Mouse (Mus musculus) adrenal gland, postnatal 4 days (tissue): ENCODE measurements at regions not wholly inside any gene's neighbourhood (a gene's known extent, or its start where the extent isn't known, plus 50 kb on each side); places are given as distances from the start of the nearest gene placed in this dataset.

Source experiments
- DNase-seq, 2 experiments: peaks; one replicate each; pipeline ENCODE4 v3.0.0; 2021 to 2022; ENCODE audit warnings: low spot score in 2 of 2, mixed read lengths in 2 of 2

DNA sequence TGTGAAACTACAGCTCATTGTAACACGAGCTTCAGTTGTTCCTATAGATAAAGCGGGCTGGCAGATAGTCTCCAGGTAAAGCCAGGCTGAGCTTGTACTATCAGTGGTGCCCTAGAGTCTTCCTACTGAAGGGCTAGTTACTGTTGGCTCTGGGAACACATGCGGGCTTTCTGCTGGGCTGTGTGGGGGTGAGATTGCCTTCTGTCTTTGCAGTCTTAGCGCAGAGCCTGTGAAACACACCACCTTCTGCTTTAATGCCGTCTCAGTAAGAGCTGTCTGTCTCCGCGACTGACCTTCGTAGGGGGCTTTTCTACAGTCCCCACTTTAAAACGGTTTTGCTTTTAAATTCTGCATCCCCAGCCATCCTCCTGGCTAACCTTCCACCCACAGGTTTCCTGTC is 76.7 kb downstream of the Trim29 start:
- DNase-seq, result no peak

DNA sequence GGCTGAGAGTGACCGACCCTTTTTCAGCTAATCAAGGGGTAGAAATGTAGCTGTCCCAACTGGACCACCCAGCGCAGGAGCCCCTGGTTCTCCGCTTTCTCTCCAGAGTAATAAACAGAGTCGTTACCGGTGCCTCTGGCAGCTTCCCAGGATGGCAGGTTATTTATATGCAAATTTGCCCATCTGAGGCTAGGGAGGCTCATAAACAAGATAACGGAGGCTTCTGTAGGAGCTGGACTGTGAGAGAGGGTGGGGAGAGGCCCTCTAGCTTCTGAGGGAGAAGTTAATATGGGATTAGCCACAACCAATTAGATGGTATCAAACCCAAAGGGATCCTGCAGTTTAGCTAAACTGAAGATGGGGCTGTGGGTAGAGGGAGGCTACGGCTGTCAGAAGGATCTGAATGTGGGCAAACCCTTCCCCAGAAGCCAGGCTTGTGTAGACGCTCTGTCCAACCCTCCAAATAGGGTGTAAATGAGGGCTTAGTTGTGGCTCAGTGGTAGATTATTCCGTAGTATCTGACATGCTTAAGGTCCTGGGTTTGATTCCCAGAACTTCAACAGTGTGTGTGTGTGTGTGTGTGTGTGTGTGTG is 78.9 kb downstream of the Trim29 start:
- no peak for DNase-seq

DNA sequence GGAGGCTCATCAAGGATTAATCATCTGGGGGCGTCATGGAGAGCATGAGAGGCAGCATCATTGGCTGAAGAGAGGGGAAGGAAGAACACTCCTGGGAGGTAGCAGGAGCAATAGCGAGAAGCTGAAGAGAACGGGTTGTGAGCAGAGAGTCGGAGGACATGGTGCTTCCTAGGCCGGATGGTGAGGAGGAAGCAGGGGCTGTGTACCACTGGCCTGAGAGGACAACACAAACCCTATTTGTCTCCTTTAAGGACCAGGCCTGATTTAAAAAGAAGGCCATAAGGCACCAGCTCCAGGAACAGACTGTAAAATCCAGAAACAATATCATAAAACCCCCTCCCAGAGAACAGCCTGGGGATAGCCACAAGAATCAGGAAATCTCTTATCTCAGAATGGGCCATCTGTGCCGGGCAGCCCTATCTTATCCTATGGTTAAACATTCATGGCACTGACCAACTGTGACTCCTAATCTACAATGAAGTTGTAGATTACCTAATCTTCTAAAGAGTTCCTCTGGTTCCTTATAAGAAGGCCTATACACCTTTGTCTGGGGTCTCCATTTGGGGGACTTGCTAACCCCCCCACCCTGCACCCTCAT is 81.9 kb downstream of the Trim29 start:
- no peak for DNase-seq

DNA sequence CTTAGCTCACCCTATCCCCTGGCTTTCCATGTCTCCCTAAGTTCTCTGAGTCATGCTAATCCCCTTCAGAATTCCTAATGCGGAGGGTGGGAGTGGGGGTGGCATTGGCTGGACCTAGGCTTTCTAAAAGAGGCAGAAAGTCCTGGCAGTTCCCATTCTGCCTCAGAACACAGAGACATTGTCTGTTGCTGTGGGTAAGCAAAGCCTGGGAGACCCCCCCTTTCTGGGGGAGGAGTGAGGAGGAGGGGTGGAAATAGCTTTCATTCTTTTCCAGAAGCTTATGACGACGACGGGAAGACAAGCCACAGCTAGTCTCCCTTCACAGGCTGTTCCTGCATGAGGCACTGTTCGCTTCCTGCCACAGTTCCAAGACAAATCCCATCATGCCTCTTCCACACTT is 83.6 kb downstream of the Trim29 start:
- no peak for DNase-seq

DNA sequence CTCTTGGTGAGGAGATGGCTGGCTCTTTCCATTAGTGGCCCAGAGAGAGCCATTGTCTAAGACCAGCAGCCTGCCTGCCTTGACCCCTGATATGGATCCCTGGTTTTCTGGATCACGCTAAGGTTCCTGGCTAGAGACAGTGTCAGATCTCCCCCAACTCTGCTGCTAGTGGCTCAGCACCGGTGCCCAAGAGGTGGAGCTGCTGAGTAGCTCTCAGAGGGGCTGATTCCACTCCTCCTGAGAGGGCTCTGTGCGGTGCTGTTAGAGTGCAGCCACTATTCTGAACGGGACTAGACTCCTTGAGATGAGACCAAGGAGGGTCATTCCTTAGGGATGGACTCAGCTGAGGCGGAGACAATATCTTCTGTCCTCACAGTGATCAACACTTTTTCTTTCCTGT is 84.6 kb downstream of the Trim29 start:
- no peak for DNase-seq

DNA sequence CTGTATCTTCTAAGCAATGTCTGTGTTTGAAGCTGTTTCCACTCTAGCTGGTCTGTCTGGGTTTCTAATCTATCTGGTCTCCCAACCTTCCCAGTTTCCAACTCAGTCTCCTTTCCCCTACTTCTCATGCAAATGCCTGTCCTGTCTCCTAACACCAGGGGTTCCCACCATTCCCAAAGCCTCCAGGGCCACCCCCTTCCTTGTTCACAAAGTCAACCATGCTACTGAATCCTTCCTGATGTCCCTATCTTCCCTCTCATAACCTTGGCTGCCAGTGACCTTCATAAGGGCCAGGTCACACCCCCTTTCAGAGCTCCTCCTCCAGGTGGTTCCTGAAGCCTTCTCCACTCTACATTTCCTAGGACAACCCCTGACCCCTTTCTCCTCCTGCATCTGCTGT is 85.9 kb downstream of the Trim29 start:
- no peak for DNase-seq

DNA sequence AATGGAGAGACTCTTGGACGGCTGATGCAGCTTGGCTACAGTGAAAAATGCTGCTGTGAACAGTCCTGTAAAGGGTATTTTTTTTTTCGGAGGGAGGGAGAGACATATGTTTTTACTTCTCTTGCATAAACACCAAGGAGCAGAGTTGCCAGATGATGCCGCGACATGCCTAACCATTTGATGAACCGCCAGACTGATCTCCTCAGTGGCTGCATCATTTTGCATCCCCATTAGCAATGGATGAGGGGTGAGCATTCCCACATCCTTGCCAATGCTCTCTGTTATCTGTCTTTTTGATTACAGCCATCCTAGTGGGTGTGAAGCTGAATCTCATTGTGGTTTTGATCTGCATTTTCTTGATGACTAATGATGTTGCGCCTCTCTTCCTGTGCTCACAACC is 97.8 kb downstream of the Trim29 start:
- DNase-seq, result no peak

DNA sequence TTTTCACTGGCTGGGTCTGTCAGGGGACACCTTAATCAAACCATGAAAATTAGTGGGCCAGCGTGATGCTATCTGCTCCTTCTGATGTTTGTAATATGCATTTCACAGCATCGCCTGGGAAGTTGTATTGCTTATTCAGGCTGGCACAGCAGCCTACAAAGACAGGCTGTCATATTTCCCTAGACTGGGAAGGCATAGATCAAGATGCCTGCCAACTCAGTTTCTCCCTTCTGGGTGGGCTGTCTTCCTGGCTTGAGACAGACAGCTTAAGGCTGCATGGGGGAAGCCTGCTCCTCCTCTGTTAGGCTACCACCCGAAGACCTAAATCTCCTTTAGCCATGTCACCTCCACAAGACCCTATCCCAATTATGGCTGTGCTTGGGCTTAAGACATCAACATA is 101.8 kb downstream of the Trim29 start:
- DNase-seq, result no peak

DNA sequence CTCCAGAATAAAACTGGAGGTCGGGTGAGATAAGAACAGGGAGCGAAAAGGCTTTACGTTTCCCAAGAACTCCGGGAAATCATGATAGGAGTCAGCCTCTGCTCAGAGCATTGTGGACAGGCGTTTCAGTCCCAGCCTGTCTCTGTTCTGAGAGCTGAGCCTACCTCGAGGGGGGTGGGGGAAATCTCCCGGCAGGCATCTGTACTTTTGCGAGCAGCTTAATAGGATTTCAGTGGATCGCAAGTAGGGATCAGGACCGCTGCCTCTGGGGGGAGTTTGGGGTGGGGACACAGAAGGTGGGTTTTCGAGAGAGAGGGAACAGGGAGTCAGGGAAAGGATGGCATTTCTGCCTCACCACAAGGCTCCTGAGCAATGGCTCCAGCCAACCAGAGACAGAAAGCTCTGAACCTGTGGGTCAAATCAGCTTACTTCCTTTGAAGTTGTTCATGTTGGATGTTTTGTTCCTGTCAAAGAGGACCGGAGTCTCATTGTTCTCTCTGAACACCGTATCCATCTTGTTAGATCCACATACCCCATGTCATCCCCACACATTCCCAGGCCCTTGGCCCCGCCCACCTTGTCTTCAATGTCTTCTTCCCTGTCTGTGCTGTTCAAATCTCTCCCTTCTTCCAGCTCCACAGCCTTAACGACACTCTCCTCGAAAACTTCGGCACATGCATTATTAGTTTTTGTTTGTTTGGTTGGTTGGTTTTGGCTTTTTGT is 109.5 kb downstream of the Trim29 start:
- DNase-seq, result no peak

DNA sequence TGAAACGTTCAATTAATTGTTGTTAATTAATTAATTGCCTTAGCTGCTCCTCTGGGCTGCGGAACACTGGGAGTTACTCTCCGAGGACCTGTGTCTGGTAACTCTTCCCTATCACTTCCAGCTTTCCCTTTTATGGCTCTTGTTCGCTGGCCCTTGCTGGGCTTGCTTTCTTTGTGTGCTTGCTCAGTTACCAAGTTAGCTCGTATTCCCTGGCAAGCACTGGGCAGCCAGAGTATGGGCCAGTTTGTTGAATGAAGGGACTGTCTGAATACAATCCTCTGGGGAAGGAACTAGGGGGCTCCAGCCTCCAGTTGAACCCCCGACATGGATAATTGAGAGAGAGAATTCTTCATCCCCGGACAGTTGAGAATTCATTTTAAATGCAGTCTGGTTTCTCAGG is 116.4 kb downstream of the Trim29 start:
- no peak for DNase-seq

DNA sequence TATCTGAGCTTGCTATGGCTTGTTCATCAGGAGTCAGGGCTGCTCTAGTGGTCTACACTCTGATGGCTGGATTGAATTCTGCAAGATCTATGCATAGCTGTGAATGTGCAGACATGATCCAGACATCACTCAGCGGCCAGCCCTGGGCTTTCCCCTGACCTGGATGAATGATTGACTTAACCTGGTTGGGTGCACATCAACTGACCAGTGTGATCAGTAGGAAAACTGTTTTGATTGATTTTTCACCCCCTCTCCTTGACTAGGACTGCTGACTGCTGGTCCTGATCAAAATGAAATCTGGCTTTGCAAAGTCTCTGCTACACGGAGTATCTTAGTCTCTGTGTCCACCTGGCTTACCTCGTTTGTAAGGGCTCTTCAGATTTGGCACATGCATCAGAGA is 123.3 kb downstream of the Trim29 start:
- no peak for DNase-seq

DNA sequence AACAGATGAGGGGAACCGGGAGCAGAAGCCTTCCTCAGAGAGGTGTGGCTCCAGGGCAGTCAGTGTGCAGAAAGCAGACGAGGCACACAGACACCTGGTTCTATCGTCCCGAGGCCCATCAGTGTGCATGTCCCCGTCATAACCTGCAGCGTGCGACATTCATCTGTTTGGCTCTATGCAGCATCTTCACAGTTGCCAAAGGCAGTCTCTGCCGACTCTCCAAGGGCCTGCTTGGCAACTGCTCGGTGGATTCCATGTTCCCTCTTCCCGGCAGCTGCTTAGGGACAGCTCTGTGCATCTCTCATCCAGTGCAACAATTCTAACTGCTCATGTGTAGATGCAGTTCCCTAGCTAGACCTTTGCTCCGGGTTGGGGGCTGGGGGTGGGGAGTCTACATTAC is 127.8 kb downstream of the Trim29 start:
- no peak for DNase-seq

DNA sequence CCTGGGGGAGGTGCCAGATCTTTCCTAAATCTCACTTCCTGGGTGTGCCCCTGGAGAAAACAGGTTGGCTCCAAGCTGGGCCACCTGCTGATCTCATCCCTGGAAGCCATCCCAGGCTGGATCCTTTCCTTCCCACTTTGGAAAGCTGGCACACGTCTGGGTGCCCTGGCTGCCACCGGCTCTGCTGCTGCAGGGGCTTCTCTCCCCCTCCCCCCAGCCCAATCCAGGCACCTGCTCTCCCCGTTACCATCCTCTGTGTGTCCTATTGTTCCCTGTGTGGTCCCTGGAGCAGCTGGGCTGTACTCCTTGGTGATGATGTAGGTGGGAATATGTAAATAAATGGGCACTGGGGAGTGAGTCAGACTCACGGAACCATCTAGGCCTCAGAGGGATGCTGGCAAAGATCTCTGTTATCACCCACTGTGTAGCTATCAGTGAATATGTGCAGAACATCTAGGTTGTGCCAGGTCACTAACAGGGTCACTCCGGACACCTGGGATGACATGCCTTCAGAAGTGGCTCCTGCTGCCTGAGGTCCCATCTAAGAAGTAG is 130.4 kb downstream of the Trim29 start:
- DNase-seq, result no peak

DNA sequence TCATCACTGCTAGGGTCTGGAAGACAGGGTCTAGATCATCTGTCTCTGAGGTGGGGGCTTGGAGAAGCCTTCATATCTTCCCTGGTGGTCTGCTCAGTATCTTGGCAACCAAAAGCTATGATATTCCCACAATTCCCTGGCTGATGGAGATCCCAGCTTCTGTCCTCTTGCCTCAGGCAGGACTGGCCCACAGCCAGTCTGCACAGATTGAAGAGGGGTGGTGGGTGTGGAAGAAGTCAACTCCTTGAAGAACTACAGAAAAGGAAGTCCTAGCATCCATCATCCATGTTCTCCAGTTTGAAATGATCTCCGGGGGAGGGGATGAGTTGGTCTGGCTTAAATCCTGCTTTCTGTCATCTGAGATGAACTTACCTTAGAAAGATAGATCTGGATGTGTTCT is 134.8 kb downstream of the Trim29 start:
- no peak for DNase-seq

DNA sequence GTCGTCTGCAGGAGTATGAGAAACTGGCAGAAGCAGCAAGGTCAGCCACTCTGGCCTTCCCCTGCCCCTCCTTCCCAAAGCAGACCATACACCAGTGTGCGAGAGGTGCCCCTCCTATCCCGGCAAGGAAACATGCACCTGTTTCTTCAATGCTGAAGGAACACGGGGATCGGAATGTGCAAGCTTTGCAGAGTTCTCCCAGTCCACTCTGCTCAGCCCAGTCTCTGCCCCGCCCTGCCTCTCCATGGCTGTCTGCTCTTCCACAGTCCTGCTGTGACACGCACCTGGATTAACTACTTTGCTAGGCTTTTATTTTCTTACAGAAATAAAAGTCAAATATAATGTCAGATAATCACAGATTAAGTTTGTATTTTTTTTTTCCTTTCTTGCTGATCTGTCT is 136.7 kb downstream of the Trim29 start:
- DNase-seq, result no peak

DNA sequence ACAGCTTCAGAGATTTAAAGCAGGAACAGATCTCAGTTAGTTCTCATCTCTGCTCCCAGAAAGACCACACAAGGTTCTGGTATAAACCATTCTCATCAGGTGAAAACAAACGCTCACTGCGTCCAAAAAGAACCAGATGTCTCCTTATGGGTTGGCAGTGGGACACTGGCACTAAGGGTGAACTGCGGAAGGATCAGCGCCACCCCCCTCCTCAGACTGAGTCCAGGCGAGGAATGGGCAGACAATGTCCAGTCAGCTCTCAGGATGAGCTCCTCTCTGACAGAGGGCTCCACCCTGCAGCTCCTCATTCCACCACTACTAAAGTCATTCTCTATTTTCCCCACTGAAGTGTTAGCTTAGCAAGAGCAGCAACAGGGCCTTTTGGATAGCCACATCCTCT is 138.3 kb downstream of the Trim29 start:
- DNase-seq, result no peak

DNA sequence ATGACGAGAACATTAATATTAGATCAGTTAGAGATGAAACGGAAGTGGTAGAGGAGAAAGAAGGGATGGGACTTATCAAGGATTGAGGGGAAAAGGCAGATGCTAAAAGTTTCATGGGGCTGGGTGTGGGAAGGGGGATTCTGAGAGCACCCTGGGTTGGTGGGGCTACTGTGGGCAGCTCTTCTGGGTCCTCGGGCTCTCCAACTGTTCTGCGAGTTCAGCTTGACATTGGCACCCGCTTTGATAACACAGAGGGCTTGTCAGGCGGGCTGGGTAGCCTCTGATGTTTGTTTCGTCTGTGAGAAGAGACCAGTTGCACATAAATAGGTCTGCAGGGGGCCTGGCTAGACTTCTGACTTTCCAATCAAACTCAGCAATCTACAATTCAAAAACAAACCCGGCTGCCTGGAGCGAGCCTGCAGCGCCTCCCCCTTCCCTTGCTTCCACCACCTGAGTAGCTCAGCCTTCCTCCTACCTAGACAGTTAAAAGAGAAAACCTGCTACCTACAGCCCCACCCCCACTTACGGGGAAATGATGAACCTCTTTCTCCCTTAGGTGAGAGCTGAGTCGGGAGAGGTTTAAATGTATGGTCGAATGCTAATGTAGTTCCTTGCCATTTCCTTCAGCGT is 143.4 kb downstream of the Trim29 start:
- DNase-seq, result no peak

DNA sequence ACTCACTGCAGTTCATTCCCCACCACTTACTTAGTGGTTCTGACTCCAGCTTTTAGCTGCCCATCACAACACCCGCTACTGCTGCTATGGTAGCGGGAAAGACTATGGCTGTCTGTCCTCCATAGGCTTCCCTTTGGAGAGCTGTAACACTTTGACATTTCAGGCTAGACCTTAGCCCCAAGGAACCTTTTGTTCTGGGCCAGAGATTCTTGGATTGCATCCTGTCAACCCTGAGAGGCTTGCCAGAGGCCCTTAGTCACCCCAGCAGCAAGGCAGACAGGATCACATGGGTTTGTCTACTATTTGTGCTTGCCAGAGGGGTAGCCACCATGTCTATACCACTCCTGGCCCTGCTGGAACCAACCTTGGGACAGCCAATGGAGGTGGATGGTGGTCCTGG is 147.1 kb downstream of the Trim29 start:
- DNase-seq, result no peak

DNA sequence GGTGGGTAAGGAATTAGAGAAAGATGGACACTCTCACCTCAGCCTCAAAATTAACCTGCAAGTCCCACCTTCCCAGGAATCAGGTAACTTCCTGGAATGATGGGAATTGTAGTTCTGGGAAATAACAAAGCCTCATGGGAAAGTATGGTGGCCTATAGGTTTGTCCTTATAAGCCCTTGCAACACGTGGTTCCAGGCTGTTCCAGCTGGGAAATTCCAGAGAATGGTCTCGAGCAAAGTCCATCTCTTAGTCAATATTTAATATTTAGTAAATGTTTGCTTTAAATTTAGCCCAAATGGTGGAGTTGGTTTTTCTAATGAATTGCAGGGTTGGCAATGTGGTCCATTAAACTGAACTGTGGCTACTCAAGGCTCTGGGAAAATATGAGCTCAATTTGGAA is 150.5 kb downstream of the Trim29 start:
- DNase-seq, result no peak

DNA sequence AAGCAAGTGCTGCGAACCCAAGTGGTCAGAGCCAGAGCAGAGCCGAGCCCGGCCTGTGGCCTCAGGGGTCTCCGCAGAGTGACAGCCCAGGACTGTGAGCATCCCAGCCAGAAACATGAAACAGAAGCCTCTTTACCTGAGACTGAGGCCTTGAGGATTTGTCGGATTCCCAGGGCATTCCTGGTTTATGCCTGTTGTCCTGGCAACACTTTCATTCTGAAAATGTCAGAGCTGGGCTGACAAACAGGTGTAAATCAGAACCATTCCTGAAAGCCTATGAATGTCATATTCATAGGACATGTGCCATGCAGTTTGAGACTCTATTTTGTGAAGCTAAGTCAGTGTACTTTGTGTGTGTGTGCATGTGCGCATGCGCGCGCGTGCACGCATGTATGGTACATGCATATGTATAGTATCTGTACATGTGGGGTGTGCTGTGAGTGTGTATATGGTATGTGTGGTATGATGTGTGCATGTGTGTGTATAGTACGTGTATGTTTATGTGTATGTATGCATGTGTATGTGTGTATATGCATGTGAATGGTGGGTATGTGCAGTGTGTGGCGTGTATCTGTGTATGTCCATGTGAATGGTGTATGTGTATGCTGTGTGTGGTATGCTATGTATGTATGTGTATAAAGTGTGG is 152.9 kb downstream of the Trim29 start:
- DNase-seq, result no peak

DNA sequence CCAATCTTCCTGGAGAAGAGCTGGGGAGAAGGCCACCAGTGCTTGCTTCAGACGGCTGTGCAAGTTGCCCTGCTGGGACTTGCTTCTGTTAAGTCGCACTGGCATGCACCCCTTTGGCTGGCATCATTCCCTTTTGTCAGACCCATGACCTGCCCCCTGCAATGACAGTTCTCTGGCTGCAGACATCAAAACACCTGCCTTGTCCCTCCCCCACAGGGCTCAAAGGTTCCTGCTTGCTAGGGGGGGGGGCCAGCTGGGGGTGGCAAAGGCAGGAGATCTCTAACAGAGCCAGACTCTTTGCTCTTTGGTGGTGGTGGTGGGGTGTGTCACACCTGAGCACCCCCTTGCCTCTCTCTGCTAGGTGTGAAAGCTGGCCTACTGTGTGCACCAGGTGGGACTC is 154.5 kb downstream of the Trim29 start:
- no peak for DNase-seq
